Mouse (Mus musculus) heart, adult 2 months (tissue): ENCODE data around the gene Kl.

Source experiments
- CTCF ChIP-seq: fragments of 200-600 bp; IDR thresholded peaks from 2 replicates; pipeline ENCODE4 v1.8.1; 2022; ENCODE audit warnings: antibody characterized with exemption, mild to moderate bottlenecking, moderate library complexity
- POLR2A ChIP-seq: fragments of 200-500 bp; IDR thresholded peaks from 2 replicates; pipeline ENCODE4 v1.6.1; 2011; ENCODE audit warnings: mild to moderate bottlenecking, low read depth, low read length, control low read depth; ENCODE audit not compliant: insufficient read depth

GRCm38 (mm10) chr5:151018450-151018849 is 66.0 kb downstream of the Kl start:
- TF ChIP-seq CTCF (no peak), POLR2A (no peak)
